Mouse (Mus musculus) adrenal gland, postnatal 36 days (tissue): ENCODE data around the gene Rspo1. TPM values are rescaled to one million over a fixed set of nuclear protein-coding genes. Genes with fewer than 3 reads are reported as not detected.
"Not testable (repeated sequence)": the region's sequence is repeated elsewhere in the genome, so short reads cannot be mapped to it uniquely, and the experiment has no call there.

Experiments used
- DNase-seq, 2 experiments: peaks; one replicate each; pipeline ENCODE4 v3.0.0; 2021; ENCODE audit warnings: mixed read lengths in 1 of 2
- long read RNA-seq, 2 experiments: library from polyadenylated mRNA; stranded (forward); transcript quantifications; one replicate each; pipeline ENCODE4 v2.0.0; 2021; ENCODE audit warnings: borderline sequencing depth in 2 of 2
- total RNA-seq, 2 experiments: library from RNA; stranded (reverse); gene quantifications; 2 replicates each; pipeline ENCODE4 v1.2.3; 2021

Rspo1 gene
- total RNA-seq, result 1 to 10 TPM; 4.0 to 4.6 TPM
- long read RNA-seq, experiment 1, transcript Rspo1-201 (6 exons, 1,834 nt), result major isoform, 5 of 5 reads
- long read RNA-seq, experiment 1, partial matches to known transcripts, result 0 of 5 reads
- long read RNA-seq, experiment 1, other reads (novel, unspliced or antisense), result 0 of 5 reads
- long read RNA-seq, experiment 2, partial matches to known transcripts, result 0 of 1 reads
- long read RNA-seq, experiment 2, other reads (novel, unspliced or antisense), result 0 of 1 reads

DNA sequence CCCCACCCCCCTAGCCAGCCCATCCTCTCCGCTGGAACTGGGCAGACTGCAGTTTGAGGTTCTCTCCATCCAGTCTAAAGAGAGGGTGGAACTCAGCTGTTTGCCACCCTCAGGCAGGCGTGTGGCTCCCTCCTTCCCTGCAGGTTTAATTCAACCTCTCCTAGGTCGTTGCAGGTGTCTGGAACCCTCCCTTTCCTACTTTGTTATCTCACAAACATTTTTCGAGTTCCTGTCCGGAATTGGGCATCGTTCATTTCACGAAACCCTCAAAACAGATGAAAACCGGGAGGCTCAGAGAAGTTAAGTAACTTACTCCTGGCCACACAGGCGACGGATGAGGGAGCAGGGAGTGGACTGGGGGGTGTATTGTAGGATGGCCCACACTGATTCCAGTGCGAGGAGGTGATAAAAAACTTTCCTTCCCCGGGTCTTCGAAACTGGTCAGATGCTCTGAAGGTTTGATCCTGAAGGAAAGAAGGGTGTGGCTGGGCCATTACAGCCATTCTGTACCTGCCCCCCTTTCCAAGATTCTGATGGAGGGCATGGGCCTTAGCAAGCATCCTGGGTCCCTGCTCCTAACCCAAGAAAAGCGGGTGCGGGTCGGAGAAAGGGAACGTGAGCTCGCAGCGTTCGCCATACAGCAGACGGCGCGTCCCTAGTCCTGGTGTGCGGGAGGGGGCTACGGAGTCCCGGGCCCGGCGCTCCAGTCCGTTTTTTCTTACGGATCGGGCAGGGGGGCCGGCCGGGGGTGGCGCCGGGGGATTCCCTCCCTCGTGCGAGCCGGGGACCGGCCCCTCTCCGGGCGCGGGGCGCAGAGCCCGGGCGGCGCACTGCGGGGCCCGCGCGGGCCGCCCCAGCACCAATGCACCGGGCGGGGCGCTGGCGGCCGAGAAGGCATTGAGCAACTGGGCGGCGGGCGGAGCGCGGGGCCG lies at the start of gene Rspo1:
Rspo1 (plus strand) TSS at position 760 of the 932 bp plus-strand sequence.
- DNase-seq, result peak; percentile 23 to 46

DNA sequence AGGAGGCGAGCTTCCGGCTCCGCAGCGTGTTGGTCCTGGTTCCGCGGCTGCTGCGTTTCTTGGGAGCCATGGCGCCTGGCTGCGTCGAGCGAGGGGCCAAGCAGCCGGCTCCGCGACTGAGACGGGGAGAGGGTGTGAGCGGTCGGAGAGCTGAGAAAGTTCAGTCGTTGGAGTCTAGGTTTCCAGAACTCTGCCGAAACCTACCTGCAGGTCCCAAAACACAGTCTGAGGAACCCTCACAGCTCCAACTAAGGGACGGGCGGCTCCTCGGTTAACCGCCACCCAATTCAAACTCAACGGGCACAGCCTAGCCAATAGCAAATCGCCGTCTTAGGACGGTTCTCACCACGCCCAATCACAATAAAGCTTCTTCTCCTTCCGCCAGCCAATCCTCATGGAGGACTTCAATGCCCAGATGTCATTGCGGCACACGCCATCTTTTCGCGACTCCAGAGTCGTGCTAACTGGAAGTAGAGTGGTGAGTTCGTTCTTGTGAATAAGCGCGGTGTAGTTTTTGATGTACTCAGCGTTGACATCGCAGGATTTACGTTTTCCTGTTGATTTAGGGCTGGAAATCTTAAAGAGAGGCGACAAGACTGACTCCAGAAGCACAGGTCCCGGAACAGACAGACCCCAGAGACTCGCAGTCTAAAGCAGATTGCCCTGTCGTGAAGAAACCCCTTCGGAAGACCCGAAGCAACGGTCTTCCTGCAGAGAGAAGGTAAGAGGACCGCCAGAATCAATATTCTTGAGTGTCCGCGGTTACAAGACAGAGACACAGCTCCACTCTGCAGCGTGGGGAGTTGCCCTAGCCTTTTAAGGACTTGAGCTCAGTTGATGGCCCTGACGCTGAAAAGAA lies 49.4 kb upstream of the Rspo1 start, which contains the start of gene 9930104L06Rik:
9930104L06Rik (plus strand) TSS at position 436 of the 859 bp plus-strand sequence.
- peak; percentile 91 to 94 for DNase-seq

DNA sequence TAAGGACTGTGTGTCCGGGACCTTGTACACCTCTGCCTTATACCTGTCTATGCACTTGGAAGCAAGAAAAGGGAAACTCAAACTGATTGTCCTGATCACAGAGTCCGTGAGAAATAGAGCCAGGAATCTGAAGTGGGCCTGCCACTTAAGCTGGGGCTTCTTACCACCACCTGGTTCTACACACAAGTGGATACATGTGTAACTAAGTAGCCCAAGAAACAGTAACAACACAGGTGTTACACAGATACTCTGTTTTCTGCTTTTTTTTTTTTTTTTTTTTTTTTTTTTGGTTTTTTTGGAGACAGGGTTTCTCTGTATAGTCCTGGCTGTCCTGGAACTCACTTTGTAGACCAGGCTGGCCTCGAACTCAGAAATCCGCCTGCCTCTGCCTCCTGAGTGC lies 47.0 kb upstream of the Rspo1 start, which contains the start of gene Cdca8:
Cdca8 (minus strand) TSS at position 101 of the 400 bp plus-strand sequence.
- DNase-seq, result not testable (repeated sequence)

DNA sequence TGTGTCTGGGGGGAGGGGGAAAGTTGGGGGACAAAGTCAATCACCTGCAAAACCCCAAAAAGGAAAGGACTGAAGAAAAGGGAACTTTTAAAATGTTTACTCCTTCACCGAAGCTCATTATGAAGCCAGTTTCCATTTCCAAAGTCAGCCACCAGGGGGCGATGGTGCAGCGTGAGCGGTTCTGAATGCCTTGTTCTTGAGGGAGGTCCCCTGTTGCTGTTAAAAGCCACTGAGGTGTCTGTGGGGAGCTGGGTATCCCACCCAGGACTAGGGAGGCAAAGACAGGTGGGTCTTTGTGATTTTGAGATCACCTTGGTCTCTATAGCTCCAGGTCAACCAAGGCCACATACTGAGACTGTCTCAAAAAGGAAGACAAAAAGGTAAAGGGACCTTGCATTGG lies 43.2 kb upstream of the Rspo1 start:
- DNase-seq, result peak; percentile 81 to 84

DNA sequence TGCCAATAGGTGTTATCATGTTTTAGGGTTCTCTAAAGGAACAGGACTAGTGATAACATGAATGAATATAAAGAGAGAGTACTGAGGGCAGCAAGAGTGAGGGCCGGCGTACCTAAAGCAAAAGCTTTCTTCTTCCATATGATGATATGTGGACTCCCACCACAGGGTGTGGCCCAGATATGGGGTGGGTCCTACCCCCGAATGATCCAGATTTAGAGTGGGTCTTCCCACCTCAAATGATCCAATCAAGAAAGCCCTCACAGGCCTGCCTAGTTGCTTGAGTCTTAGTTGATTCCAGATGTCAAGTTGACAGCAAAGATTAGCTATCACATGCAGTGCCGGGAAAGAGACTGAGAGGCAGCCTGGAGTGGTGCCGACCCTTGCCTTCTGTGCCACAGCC lies 42.4 kb upstream of the Rspo1 start:
- DNase-seq, result no peak

DNA sequence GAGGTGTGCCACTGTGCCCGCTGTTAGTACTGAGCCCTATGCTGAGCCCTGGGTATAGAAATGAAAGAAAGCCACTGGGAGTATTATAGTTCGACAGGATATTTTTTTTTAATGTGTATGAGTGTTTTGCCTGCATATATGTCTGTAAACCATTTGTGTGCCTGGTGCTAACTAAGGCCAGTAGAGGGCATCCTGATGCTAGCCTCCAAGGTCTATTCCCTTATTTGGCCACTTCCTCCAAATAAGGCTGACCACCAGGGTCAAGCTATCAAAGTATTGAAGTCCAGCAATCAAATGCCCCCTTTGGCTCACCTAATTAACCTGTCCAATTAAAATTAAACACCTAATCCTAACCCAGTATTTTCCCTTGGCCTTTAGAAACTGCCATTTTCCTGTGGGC lies 41.3 kb upstream of the Rspo1 start:
- no peak for DNase-seq

DNA sequence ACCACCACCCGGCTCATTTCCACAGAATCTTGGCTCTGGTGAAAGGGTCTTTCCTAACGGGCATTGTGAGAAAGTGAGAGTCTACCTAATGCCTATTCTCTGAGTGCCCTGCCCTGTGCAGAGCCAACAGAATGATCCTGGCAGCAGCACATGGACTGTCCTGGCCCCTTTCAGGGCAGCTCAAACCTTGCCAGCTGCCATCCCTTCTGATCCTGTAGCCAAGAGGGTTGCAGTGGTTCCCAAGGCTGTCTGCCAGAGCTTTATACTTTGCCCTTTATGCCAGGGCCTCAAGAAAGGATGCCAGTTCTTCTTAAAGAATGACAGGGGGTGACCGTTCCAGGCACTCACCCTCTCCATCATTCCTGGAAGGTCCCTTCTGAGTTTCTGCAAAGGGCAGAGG lies 36.7 kb upstream of the Rspo1 start:
- peak; percentile 28 to 41 for DNase-seq

DNA sequence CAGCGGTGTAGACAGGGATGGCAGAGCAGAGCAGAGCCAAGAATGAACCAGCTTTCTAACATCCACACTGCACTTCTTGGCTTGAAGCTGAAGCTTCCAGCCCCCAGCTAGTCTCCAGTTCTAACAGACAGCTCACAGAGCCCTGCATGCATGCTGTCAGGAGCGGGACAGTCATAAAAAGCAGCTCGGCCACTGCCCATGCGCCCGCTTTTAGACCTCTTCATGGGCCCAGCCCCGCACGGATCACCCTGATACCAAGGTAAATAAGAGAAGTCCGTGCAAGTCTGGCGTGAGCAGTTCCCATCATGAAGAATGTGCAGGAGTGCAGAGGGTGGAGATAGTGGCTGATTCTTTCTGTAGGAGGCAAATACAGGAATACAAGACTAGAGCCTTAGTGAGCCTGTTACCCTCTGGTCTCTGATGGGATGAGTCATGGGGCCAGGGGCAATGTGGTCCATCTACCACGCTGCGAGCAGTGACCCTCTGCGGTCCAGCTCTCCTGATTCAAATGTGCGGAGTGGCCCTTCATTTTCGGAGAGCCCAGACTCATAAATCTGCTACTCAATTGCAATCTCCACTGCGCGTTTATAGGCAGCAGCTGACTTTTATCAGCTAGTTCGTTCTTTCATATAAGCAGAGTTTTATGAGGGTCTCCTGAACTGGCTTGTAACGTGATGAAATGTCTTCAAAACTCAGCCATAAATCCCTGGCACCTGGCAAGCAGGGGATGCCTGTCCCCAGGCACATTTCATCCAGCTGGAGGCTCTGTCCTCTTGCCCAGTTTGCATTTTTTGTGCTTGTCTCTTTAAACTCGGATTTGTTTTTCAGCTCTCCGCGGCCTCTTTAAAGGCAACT lies 35.8 kb upstream of the Rspo1 start:
- no peak for DNase-seq

DNA sequence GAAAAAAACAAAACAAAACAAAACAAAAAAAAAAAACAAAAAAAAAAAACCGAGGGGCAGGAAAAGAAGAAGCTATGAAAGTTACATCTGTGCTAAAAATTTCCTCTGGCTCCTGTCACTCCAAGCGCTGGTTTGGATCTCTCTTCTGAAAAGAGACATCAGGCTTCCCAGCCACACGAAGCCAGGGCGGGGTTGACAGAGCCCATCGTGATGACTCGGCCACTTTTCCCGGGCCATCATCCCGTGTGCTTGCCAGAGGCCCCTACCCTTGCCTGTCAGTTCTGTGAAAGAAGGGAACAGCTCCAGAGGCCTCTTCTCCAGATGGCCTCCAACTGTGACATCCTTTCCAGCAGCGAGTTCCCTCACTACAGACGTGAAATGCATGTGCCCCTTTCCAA lies 35.2 kb upstream of the Rspo1 start:
- DNase-seq, result no peak

DNA sequence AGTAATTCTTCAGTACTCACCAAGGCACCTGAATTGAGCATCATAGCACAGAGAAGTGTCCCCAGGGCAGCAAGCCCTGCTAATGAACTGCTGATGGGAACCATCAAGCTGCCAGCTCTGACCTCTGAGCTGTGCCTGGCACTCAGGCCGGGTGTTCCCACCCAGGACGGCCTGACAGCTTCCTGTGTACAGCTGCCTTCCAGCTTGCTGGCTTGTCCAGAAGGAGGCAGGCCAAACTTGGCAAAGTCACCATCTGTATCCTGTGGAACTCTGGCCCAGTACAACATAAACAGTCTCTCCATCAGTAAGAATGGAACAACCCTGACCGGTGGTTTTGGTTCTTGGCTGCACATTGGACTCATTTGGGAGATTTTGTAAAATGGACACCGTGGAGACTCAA lies 32.7 kb upstream of the Rspo1 start:
- no peak for DNase-seq

DNA sequence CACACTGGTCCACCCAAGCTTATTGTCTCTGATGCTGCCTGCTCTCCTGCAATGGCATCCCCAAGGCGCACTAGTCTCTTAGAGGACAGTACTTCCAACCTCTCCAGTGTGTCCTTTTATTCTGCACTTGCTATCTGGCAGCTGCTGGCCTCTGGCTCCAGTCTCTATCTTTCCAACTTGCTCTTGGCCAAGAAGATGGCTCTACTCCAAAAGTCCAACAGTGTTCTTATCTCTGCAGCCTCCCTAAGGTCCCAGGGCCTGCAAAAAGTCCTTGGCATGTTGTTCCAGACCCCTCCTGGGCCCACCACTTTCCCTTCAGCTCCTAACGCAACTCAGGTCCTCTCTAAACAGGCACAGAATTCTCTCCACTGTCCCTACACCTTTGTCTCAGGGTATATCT lies 28.9 kb upstream of the Rspo1 start:
- peak in 1 of 2 experiments; percentile 9 for DNase-seq

DNA sequence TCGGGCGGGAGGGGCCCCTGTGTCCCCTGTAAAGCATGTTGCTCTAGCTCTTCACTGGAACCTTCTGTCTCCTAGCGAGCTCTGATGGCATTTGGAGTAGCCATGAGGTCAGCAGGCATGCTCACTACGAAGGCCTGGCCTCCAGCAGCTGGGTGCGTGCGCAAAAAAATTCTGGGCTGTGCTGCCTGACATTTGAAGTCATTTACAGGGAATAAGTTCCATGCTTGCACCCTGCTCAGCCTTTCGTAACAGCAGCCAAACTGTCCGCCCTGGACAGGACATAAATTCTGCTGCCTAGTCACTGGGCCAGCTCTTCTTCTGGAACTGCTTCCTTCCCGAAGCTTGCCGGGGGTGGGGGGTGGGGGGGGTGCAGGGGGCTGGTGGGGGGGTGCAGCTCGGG lies 27.2 kb upstream of the Rspo1 start:
- peak; percentile 79 to 81 for DNase-seq

DNA sequence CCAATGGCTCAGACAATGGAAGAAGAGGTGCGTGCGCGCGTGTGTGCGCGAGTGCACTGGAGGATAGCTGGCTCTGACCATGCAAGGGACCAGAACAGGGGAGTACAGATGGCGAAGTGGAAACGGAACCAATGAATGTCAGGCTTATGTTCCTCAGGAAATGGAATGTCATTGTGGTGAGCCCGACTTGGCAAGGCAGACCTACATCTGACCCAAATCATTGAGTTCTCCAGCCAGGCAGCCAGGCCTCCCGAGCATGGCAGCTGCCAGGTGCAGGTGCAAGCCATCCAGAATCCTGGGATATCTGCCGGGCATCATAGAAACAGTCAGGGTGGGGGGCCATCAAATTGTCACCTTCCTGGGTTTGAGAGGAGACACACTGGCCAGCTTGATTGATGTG lies 25.3 kb upstream of the Rspo1 start:
- DNase-seq, result no peak

DNA sequence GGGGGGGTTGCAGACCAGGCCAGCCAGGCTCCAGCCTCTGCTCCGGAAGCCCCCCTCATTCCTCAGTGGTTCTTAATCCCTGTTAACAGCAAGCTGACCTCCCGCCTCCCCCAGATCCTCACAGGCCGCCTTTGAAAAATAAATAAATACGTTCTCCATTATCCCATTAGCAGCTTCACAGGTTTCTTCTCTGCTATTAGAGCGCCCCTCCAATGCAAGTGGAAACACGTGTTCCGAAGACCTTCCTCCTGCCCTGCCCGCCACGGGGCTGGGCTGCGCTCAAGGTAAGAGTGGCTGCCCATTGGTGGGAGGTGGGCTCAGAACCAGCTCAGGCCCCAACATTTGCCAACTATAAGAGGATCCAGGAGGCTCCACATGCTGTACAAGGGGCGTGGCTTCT lies 23.7 kb upstream of the Rspo1 start:
- no peak for DNase-seq

DNA sequence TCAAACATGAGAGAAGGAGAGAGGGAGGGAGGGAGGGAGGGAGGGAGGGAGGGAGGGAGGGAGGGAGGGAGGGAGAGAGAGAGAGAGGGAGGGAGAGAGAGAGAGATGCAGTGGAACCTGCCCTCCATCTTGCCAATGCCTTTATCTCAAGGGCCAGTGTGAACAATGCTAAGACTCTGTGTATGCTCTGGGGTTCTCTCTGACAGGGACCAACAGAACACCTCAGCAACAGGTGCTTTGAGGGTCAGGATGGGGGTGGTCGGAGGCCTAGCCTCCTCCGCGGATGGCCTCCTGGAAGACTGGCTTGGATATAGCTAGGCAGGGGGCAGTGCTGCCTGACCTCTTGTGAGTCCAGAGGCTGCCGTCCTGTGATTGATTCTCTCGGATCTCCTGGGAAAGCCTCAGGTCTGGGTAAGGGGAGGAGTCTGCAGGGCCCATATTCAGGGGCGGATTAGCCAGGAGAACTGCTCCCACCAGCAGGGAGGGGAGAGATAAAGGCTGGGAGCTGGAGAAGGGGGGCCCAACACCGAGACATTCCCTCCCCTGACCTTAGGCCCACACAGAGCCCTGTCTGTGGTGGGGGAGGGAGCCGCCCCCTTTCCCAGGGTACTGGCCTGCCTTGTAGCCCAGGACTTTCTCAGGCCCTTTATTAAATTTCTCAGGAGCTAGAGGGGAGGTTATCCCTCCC lies 21.2 kb upstream of the Rspo1 start:
- DNase-seq, result no peak

DNA sequence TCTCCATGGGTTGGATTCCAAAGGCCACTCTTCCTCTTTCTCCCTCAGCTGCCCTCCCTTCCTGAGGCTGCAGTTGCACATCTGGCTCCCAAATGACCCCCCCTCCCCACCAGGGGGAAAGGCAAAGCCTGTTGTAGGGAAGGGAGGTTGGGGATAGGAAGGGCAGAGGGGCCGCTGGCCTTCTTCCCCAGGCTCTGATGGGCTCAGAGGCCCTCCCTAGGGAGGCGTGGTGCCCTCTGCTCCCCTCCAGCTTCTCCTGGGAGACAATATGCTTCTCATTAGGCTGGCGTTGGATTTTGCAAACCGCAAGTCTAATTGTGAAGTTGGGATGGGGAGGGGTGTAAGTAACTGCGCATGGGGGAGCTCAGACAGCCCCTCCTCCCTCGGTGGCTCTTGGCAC lies 17.5 kb upstream of the Rspo1 start:
- no peak for DNase-seq

DNA sequence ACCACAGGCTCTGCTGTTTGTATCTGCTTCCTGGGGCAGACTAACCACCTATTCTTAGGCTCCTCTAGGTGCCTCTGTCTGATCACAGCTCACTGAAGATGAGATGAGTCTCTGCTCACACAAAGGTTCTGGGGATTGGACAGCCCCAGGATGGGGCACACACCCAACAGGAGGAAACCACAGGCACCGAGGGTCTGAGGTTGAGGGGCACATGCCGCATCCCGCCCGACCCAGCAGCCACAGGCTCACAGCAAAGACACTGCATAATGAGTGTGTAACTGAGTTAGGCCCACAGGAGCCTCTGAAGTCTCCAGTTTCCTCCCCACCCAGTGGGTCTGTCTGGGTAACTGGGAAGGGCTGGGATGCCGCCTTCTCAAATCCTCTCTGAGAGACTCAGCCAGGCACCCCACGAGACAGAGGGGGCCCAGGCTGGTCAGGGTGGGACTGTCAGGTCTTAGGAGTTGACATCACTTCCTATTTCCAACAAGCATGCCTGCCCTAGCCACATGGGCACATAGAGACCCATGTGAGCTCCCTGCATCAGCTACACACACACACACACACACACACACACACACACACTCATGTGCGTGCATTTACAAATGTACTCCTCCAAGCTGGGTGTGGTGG lies 16.9 kb upstream of the Rspo1 start:
- DNase-seq, result no peak

DNA sequence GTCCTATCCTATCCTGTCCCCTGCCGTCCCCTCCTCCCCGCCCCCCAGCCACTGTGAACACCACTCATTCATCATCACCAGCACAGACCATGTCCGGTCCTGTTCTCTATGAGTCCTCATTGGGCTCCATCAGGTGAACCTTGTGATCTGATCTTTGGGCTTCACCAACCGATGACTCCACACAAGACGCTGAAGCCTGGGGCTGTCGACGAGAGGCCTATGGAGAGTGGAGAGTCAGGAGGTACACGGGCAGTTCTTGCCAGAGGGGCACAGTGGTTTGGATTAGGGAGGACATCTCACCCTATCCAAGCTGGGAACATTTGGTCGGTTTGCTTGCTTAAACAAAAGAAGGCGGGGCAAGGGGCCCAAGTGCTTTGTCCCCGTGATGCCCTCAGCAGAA lies 16.0 kb upstream of the Rspo1 start:
- DNase-seq, result no peak

DNA sequence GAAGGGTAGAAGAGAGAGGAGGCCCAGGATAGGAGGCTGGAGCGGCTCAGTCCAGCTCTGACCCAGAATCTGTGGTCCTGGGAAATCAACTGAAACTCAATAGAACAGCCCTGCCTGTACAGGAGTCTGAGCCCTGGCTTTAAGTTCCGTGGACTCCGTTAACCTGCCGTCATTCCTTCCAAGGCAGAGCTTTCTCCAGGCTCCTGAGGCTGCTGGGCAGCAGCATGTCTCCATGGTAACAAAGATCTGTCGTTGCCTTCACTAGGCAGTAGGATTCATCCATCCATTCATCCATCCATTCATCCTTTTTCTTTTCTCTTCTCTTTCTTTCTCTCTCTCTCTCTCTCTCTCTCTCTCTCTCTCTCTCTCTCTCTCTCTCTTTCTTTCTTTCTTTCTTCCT lies 15.6 kb upstream of the Rspo1 start:
- DNase-seq, result no peak

DNA sequence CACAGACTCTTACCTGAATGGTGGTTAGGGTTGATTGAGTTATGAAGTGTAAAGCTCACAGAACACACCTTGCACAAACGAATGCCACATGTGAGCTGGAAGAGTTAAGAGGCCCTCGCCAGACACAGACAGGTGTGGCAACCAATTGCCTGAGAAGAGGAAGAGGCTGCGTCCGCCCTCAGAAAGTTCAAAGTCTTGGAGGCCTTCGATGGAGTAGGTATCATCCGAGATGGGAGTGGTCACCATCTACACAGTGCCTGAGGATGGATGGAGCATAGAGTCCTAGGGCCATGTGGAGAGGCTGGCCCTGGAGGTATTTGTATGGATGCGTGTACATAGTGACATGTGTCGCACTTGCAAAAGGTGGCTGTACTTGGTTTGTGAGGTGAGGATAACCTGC lies 15.1 kb upstream of the Rspo1 start:
- no peak for DNase-seq
